ENCODE assay signal across 17 mouse cellular contexts in the genomic region with DNA sequence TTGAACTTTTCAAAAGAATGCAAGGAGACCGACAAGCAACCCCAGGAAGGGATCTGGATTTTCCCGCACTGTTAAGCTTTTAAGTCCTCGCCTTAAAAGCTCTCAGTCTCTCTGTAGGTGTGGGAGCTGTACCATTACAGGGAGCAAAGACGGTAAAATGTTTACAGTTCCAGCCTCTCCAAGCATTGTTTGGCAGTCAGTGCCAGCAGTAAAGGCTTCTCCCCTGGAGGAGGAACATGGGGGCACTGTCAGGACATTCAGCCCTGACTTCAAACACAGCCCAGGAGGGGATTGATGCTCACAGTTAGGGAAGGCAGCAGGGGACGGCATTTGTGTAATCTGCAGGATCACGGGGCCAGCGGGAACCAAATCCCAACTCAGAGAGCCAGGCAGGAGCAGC.
DNase-seq lines count a peak whose midpoint lies in the region; ATAC-seq lines count a peak whose summit lies in the region.
"Had no signal": no experiment of that assay in that cellular context is flagged by ENCODE, and none has a peak within 500 bp of the region (broad histone marks: within the 10 kb centered on the region; RNA-seq: fewer than 3 reads in every experiment).

No protein-coding gene starts in this region.

- H3K36me3 ChIP-seq in forebrain, embryonic 13.5 days (ENCODE audit: poor library complexity, severe bottlenecking): no peaks in the 10 kb centered on the region
- H3K36me3 ChIP-seq in forebrain, embryonic 11.5 days (ENCODE audit: control insufficient read depth, insufficient read depth, low read length): no peaks in the 10 kb centered on the region
- H3K36me3 ChIP-seq in midbrain, embryonic 14.5 days (ENCODE audit: control insufficient read depth, insufficient read depth, low read length): no peaks in the 10 kb centered on the region
- H3K36me3 ChIP-seq in midbrain, embryonic 11.5 days (ENCODE audit: control insufficient read depth, insufficient read depth, low read length): no peaks in the 10 kb centered on the region
- no peaks in the 10 kb centered on the region for H3K36me3 ChIP-seq in limb, embryonic 11.5 days (ENCODE audit: control insufficient read depth, insufficient read depth, low read length)
- H3K36me3 ChIP-seq: intestine, embryonic 15.5 days; liver, embryonic 15.5 days had no signal

- no peak for DNase-seq in forebrain, embryonic 11.5 days (ENCODE audit: low spot score)
- DNase-seq in midbrain, embryonic 14.5 days: peak; percentile 26
- DNase-seq in midbrain, embryonic 11.5 days (ENCODE audit: low spot score, missing footprints): no peak
- DNase-seq in limb, embryonic 11.5 days (ENCODE audit: low spot score): peak; percentile 39
- DNase-seq in retina, postnatal 1 day: peak; percentile 29
- no peak for DNase-seq in right cerebral cortex, adult 18-20 months
- DNase-seq: cerebellum, adult 11 months; cerebellum, postnatal 36 days; gastrocnemius, postnatal 14 days; kidney, postnatal 14 days; layer of hippocampus, adult 9-11 months; lung, postnatal 10 days; right cerebral cortex, postnatal 14 days had no signal

- no peak overlapping the region for H3K4me3 ChIP-seq in forebrain, embryonic 13.5 days
- H3K4me3 ChIP-seq in forebrain, embryonic 11.5 days (ENCODE audit: low read depth, low read length): no peak overlapping the region
- H3K4me3 ChIP-seq in midbrain, embryonic 14.5 days (replicated peaks; ENCODE audit: low read depth, low read length): no peak overlapping the region
- no peak overlapping the region for H3K4me3 ChIP-seq in midbrain, embryonic 11.5 days (ENCODE audit: low read depth, low read length)
- H3K4me3 ChIP-seq in limb, embryonic 11.5 days (ENCODE audit: low read depth, low read length): no peak overlapping the region
- H3K4me3 ChIP-seq: intestine, embryonic 15.5 days; liver, embryonic 15.5 days had no signal

- H3K27me3 ChIP-seq in forebrain, embryonic 13.5 days: no peaks in the 10 kb centered on the region
- H3K27me3 ChIP-seq in forebrain, embryonic 11.5 days (ENCODE audit: control insufficient read depth, insufficient read depth, low read length): no peaks in the 10 kb centered on the region
- no peaks in the 10 kb centered on the region for H3K27me3 ChIP-seq in midbrain, embryonic 14.5 days (ENCODE audit: control insufficient read depth, insufficient read depth, low read length)
- no peaks in the 10 kb centered on the region for H3K27me3 ChIP-seq in midbrain, embryonic 11.5 days (ENCODE audit: control insufficient read depth, insufficient read depth, low read length)
- no peaks in the 10 kb centered on the region for H3K27me3 ChIP-seq in limb, embryonic 11.5 days (ENCODE audit: control insufficient read depth, insufficient read depth, low read length)
- H3K27me3 ChIP-seq: intestine, embryonic 15.5 days; liver, embryonic 15.5 days had no signal

- H3K9ac ChIP-seq in forebrain, embryonic 13.5 days: no peak overlapping the region
- H3K9ac ChIP-seq in forebrain, embryonic 11.5 days (ENCODE audit: low read length): no peak overlapping the region
- H3K9ac ChIP-seq in midbrain, embryonic 14.5 days (replicated peaks; ENCODE audit: low read length): no peak overlapping the region
- no peak overlapping the region for H3K9ac ChIP-seq in midbrain, embryonic 11.5 days (ENCODE audit: low read length)
- H3K9ac ChIP-seq in limb, embryonic 11.5 days (ENCODE audit: low read length): no peak overlapping the region
- H3K9ac ChIP-seq: intestine, embryonic 15.5 days; liver, embryonic 15.5 days had no signal

- no peaks in the 10 kb centered on the region for H3K9me3 ChIP-seq in forebrain, embryonic 13.5 days (replicated peaks)
- no peaks in the 10 kb centered on the region for H3K9me3 ChIP-seq in forebrain, embryonic 11.5 days (ENCODE audit: control insufficient read depth, low read length)
- no peaks in the 10 kb centered on the region for H3K9me3 ChIP-seq in midbrain, embryonic 14.5 days (ENCODE audit: control insufficient read depth, low read length)
- no peaks in the 10 kb centered on the region for H3K9me3 ChIP-seq in midbrain, embryonic 11.5 days (ENCODE audit: control insufficient read depth, low read length)
- H3K9me3 ChIP-seq in limb, embryonic 11.5 days (ENCODE audit: control insufficient read depth, low read length): no peaks in the 10 kb centered on the region
- H3K9me3 ChIP-seq: intestine, embryonic 15.5 days; liver, embryonic 15.5 days had no signal

- H3K4me1 ChIP-seq in forebrain, embryonic 13.5 days: peaks cover 12% of the 10 kb centered on the region; the same call in 1 of the 2 replicates
- H3K4me1 ChIP-seq in forebrain, embryonic 11.5 days (replicated peaks; ENCODE audit: control insufficient read depth, insufficient read depth, low read length): peaks cover 7% of the 10 kb centered on the region; the same call in 1 of the 2 replicates
- no peaks in the 10 kb centered on the region for H3K4me1 ChIP-seq in midbrain, embryonic 14.5 days (ENCODE audit: control insufficient read depth, insufficient read depth, low read length)
- H3K4me1 ChIP-seq in midbrain, embryonic 11.5 days (ENCODE audit: control insufficient read depth, insufficient read depth, low read length): peaks cover 5% of the 10 kb centered on the region; the same call in 1 of the 2 replicates
- 0 out of 2 replicates have a peak, but pooled peaks cover 4% of the 10 kb centered on the region for H3K4me1 ChIP-seq in limb, embryonic 11.5 days (ENCODE audit: control insufficient read depth, insufficient read depth, low read length)
- H3K4me1 ChIP-seq: intestine, embryonic 15.5 days; liver, embryonic 15.5 days had no signal

- ATAC-seq in forebrain, embryonic 13.5 days: no peak
- ATAC-seq in forebrain, embryonic 11.5 days (replicated peaks; ENCODE audit: low FRiP score): no peak
- ATAC-seq in midbrain, embryonic 14.5 days (ENCODE audit: low FRiP score, low TSS enrichment): no peak
- ATAC-seq in midbrain, embryonic 11.5 days (ENCODE audit: low FRiP score): no peak
- 0 out of 2 replicates have a peak, but pooled peaks have one; percentile 47 for ATAC-seq in limb, embryonic 11.5 days (ENCODE audit: insufficient number of reproducible peaks, low FRiP score, low TSS enrichment, low read depth)
- no peak for ATAC-seq in megakaryocyte progenitor cell, adult 5-6 weeks (replicated peaks; ENCODE audit: poor library complexity)
- ATAC-seq: intestine, embryonic 15.5 days had no signal

- H3K4me2 ChIP-seq in forebrain, embryonic 13.5 days: 0 out of 2 replicates have a peak overlapping the region, but pooled peaks have one; percentile 0
- H3K4me2 ChIP-seq in forebrain, embryonic 11.5 days (ENCODE audit: low read depth, low read length, severe bottlenecking): no peak overlapping the region
- H3K4me2 ChIP-seq in midbrain, embryonic 14.5 days (ENCODE audit: low read length): 0 out of 2 replicates have a peak overlapping the region, but pooled peaks have one; percentile 3
- H3K4me2 ChIP-seq in midbrain, embryonic 11.5 days: no peak overlapping the region
- H3K4me2 ChIP-seq in limb, embryonic 11.5 days (ENCODE audit: low read depth, severe bottlenecking): peak overlapping the region; percentile 22; the same call in 1 of the 2 replicates
- H3K4me2 ChIP-seq: intestine, embryonic 15.5 days; liver, embryonic 15.5 days had no signal

- WGBS in forebrain, embryonic 13.5 days: 5% methylated on average over 7 of the region's 7 CpGs
- 4% methylated on average over 7 of the region's 7 CpGs for WGBS in forebrain, embryonic 11.5 days
- WGBS in midbrain, embryonic 14.5 days: 2% methylated on average over 7 of the region's 7 CpGs
- WGBS in midbrain, embryonic 11.5 days: 2% methylated on average over 7 of the region's 7 CpGs
- WGBS in limb, embryonic 11.5 days: 3% methylated on average over 7 of the region's 7 CpGs

- H3K27ac ChIP-seq in forebrain, embryonic 13.5 days: no peak overlapping the region
- H3K27ac ChIP-seq in forebrain, embryonic 11.5 days (ENCODE audit: low read depth, low read length): no peak overlapping the region
- H3K27ac ChIP-seq in midbrain, embryonic 14.5 days (replicated peaks; ENCODE audit: low read depth, low read length): no peak overlapping the region
- H3K27ac ChIP-seq in midbrain, embryonic 11.5 days (ENCODE audit: low read depth, low read length): no peak overlapping the region
- no peak overlapping the region; the same call in 1 of the 2 replicates for H3K27ac ChIP-seq in limb, embryonic 11.5 days (replicated peaks; ENCODE audit: low read depth, low read length)
- H3K27ac ChIP-seq: intestine, embryonic 15.5 days; liver, embryonic 15.5 days had no signal

Comparison
In these comparisons a context has a peak if more than half of its experiments do, and no peak if none do; other contexts are left out.
1. H3K4me2 ChIP-seq: peak in forebrain, embryonic 13.5 days (single experiment), midbrain, embryonic 14.5 days (single experiment) and limb, embryonic 11.5 days (single experiment); none in forebrain, embryonic 11.5 days (single experiment) and midbrain, embryonic 11.5 days (single experiment).
2. DNase-seq: peak in midbrain, embryonic 14.5 days (single experiment), limb, embryonic 11.5 days (single experiment) and retina, postnatal 1 day (single experiment); none in forebrain, embryonic 11.5 days (single experiment), midbrain, embryonic 11.5 days (single experiment) and right cerebral cortex, adult 18-20 months (single experiment).